Mouse (Mus musculus): ENCODE data around the gene Xbp1. TPM values are rescaled to one million over a fixed set of nuclear protein-coding genes. Genes with fewer than 3 reads are reported as not detected.

Xbp1 gene
- polyA plus RNA-seq, 1 experiment from 2014 or later, result 289 TPM

DNA sequence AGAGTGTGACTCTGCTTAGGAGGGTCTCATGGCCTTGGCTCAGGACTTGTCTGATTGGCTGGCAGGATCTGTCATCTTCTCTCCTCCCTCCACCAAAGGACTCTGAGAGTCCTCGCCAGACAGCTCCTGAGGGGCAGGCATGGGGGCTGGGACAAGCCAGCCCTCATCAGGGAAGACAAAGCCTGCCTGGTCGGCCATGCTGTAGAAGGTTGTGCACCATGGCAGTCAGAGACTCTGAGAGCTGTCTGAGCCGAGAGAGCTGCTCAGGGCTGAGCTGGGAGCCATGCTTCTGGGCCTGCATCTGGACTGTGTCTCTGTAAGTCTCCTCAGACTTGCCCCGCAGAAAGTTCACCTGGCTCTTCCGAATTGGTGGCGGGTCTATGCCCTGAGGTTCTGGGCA lies 43.4 kb downstream of the Xbp1 start:
- 67% methylated on average over 6 of the region's 6 CpGs for WGBS
- no peaks in the 10 kb centered on the region for H3K27me3 ChIP-seq (replicated peaks)
- H3K4me3 ChIP-seq (replicated peaks), result no peak overlapping the region
- no peaks in the 10 kb centered on the region for H3K9me3 ChIP-seq
- no peak overlapping the region for H3K9ac ChIP-seq
- ATAC-seq (ENCODE audit: insufficient read depth, low FRiP score, low read depth), result no peak
- H3K4me1 ChIP-seq, result no peaks in the 10 kb centered on the region
- no peaks in the 10 kb centered on the region for H3K36me3 ChIP-seq
- H3K4me2 ChIP-seq, result no peak overlapping the region
- no peak overlapping the region for H3K27ac ChIP-seq

DNA sequence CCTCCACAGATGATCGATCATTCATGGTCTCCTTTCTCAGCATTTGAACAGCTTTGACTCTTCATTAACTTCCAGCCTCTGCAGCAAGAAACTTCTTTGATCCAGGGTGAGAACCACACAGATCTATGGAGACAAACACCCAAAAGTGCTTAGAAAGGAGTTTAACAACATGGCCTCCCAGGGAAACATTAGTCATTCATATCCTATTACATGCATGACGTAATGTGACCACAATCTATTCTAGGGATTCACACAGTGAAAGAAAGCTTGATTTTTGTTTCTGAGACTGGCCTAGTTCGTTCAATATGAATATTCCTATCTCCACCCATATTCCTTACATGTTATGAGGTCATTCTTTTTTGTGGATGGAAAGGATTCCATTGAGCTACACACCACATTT lies 45.1 kb downstream of the Xbp1 start:
- Histone ChIP-seq H3K27ac (no peak overlapping the region), H3K4me2 (no peak overlapping the region), H3K4me3 (replicated peaks) (no peak overlapping the region), H3K4me1 (no peaks in the 10 kb centered on the region), H3K27me3 (replicated peaks) (no peaks in the 10 kb centered on the region), H3K9me3 (no peaks in the 10 kb centered on the region), H3K9ac (no peak overlapping the region), H3K36me3 (no peaks in the 10 kb centered on the region)
- no peak for ATAC-seq (ENCODE audit: insufficient read depth, low FRiP score, low read depth)
- 83% methylated on average over 3 of the region's 3 CpGs for WGBS

DNA sequence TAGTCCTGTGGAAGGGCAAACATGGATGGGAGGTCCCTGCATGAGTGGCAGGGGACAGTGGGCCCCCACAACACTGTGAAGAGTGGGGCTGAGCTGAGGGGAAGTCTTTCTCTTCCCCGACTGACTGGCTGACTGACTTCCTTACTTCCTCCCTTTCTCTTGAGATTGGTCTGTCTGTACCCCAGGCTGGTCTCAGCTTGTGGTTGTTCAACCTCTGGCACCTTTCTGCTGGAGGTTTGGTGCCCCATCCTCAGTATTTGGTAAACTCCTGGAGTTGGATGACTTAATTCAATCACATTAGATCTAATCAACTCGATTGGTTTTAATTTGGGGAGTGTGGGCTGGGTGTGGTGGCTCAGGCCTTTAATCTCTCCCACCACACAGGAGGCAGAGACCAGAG lies 46.0 kb downstream of the Xbp1 start:
- no peak overlapping the region for H3K27ac ChIP-seq
- WGBS, result 59% methylated on average over 2 of the region's 2 CpGs
- H3K9ac ChIP-seq, result no peak overlapping the region
- H3K4me3 ChIP-seq (replicated peaks), result no peak overlapping the region
- no peaks in the 10 kb centered on the region for H3K4me1 ChIP-seq
- no peaks in the 10 kb centered on the region for H3K27me3 ChIP-seq (replicated peaks)
- ATAC-seq (ENCODE audit: insufficient read depth, low FRiP score, low read depth), result no peak
- no peaks in the 10 kb centered on the region for H3K9me3 ChIP-seq
- no peaks in the 10 kb centered on the region for H3K36me3 ChIP-seq
- no peak overlapping the region for H3K4me2 ChIP-seq

GRCm38 (mm10) chr11:5567654-5568053 lies 47.2 kb downstream of the Xbp1 start:
- H3K36me3 ChIP-seq, result no peaks in the 10 kb centered on the region
- no peak overlapping the region for H3K9ac ChIP-seq
- no peak overlapping the region for H3K4me3 ChIP-seq (replicated peaks)
- H3K4me2 ChIP-seq, result no peak overlapping the region
- no peaks in the 10 kb centered on the region for H3K9me3 ChIP-seq
- no peak overlapping the region for H3K27ac ChIP-seq
- no peaks in the 10 kb centered on the region for H3K27me3 ChIP-seq (replicated peaks)
- no peaks in the 10 kb centered on the region for H3K4me1 ChIP-seq
- no peak for ATAC-seq (ENCODE audit: insufficient read depth, low FRiP score, low read depth)
- WGBS, result 94% methylated on average over 6 of the region's 6 CpGs

- Histone ChIP-seq H3K9ac (no peak overlapping the region), H3K4me2 (no peak overlapping the region), H3K27me3 (replicated peaks) (no peaks in the 10 kb centered on the region), H3K4me1 (no peaks in the 10 kb centered on the region), H3K36me3 (no peaks in the 10 kb centered on the region), H3K27ac (no peak overlapping the region), H3K4me3 (replicated peaks) (no peak overlapping the region), H3K9me3 (no peaks in the 10 kb centered on the region)
- 82% methylated on average over 5 of the region's 5 CpGs for WGBS
- no peak for ATAC-seq (ENCODE audit: insufficient read depth, low FRiP score, low read depth)
Observed at GRCm38 (mm10) chr11:5568082-5568481, 47.6 kb downstream of the Xbp1 start.

DNA sequence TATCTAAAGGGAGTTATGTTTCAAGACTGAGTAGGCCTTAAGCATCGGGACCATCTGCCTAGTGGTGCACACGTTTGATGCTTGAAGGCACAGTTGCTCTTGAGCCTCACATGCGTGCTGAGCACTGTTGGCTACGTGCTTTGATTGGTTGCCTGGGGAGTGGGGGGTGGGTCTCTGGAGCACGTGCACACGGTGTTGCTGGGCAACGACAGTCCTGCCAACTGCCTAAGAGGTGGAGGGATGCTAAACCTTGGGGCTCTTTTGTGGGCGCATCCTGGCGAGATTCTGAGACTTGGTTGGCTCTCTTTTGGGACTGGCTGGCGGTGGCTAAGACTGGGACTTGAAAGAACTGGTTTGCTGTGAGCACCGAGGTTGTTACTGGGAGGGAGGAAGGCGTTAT lies 49.0 kb downstream of the Xbp1 start, which contains the start of gene Ankrd36:
TSS of gene Ankrd36 (plus strand) at position 211 of the 400 bp plus-strand sequence.
- Histone ChIP-seq H3K4me3 (replicated peaks) (no peak within 1 kb of the TSS), H3K9ac (no peak within 1 kb of the TSS), H3K4me2 (no peak within 1 kb of the TSS), H3K27me3 (replicated peaks) (no peaks in the 10 kb centered on the region), H3K4me1 (no peaks in the 10 kb centered on the region), H3K36me3 (no peaks in the 10 kb centered on the region), H3K9me3 (no peaks in the 10 kb centered on the region), H3K27ac (no peak within 1 kb of the TSS)
- ATAC-seq (ENCODE audit: insufficient read depth, low FRiP score, low read depth), result no peak
- WGBS, result 81% methylated on average over 12 of the region's 12 CpGs

- Histone ChIP-seq H3K4me3 (replicated peaks) (no peak overlapping the region), H3K9ac (no peak overlapping the region), H3K27me3 (replicated peaks) (no peaks in the 10 kb centered on the region), H3K4me1 (no peaks in the 10 kb centered on the region), H3K27ac (no peak overlapping the region), H3K36me3 (no peaks in the 10 kb centered on the region), H3K4me2 (no peak overlapping the region), H3K9me3 (no peaks in the 10 kb centered on the region)
- WGBS, result 83% methylated on average over 4 of the region's 4 CpGs
- ATAC-seq (ENCODE audit: insufficient read depth, low FRiP score, low read depth), result no peak
Observed at GRCm38 (mm10) chr11:5571856-5572255, 51.4 kb downstream of the Xbp1 start.

GRCm38 (mm10) chr11:5573821-5574220 lies 53.4 kb downstream of the Xbp1 start:
- Histone ChIP-seq H3K36me3 (no peaks in the 10 kb centered on the region), H3K27ac (no peak overlapping the region), H3K27me3 (replicated peaks) (no peaks in the 10 kb centered on the region), H3K9me3 (no peaks in the 10 kb centered on the region), H3K4me3 (replicated peaks) (no peak overlapping the region), H3K4me2 (no peak overlapping the region), H3K4me1 (no peaks in the 10 kb centered on the region), H3K9ac (no peak overlapping the region)
- peak; percentile 50; the same call in 1 of the 2 replicates for ATAC-seq (ENCODE audit: insufficient read depth, low FRiP score, low read depth)
- 64% methylated on average over 2 of the region's 2 CpGs for WGBS

GRCm38 (mm10) chr11:5575046-5575445 lies 54.6 kb downstream of the Xbp1 start:
- whole genome bisulfite sequencing, result 66% methylated on average over 6 of the region's 6 CpGs
- H3K4me3 ChIP-seq (replicated peaks), result no peak overlapping the region
- no peaks in the 10 kb centered on the region for H3K9me3 ChIP-seq
- no peaks in the 10 kb centered on the region for H3K4me1 ChIP-seq
- H3K27me3 ChIP-seq (replicated peaks), result no peaks in the 10 kb centered on the region
- H3K4me2 ChIP-seq, result no peak overlapping the region
- no peaks in the 10 kb centered on the region for H3K36me3 ChIP-seq
- no peak overlapping the region for H3K9ac ChIP-seq
- ATAC-seq (ENCODE audit: insufficient read depth, low FRiP score, low read depth), result no peak
- H3K27ac ChIP-seq, result no peak overlapping the region

Other genes starting within 250 kb of the Xbp1 start
- 12.9 and 13.4 TPM in 2 replicates for gene Znrf3, start 75.8 kb upstream of the Xbp1 start, polyA plus RNA-seq (2015; fragmentation: Nextera tagmentation; extraction: Ambion mirVana)
- 17.1 and 18.8 TPM in 2 replicates for gene Ccdc117, start 21.5 kb downstream of the Xbp1 start, polyA plus RNA-seq (2015; fragmentation: Nextera tagmentation; extraction: Ambion mirVana)
- gene Ankrd36, start 49.0 kb downstream of the Xbp1 start, polyA plus RNA-seq (2015; fragmentation: Nextera tagmentation; extraction: Ambion mirVana), result 0.40 TPM in 1 of 2 replicates, not detected in the other
- 210 and 217 TPM in 2 replicates for gene Mrps24, start 195.0 kb downstream of the Xbp1 start, polyA plus RNA-seq (2015; fragmentation: Nextera tagmentation; extraction: Ambion mirVana)
- gene Urgcp, start 241.7 kb downstream of the Xbp1 start, polyA plus RNA-seq (2015; fragmentation: Nextera tagmentation; extraction: Ambion mirVana), result 22.8 and 23.3 TPM in 2 replicates

All from stomach, embryonic 15.5 days (tissue).